Mouse (Mus musculus) stomach, postnatal 0 days (tissue): Measurements from ENCODE around the gene Pcbp1. TPM values are rescaled to one million over a fixed set of nuclear protein-coding genes. Genes with fewer than 3 reads are reported as not detected.
A peak's percentile ranks its signal among the peaks of the same experiment; 100 is the strongest.
"Not testable (repeated sequence)": the region's sequence is repeated elsewhere in the genome, so short reads cannot be mapped to it uniquely, and the experiment has no call there.

Experiments
- ATAC-seq: fragments of 200-750 bp; cut with Nextera tagmentation; 2 replicates; pipeline ENCODE4 v1.8.0; 2017; ENCODE audit not compliant: low FRiP score, low TSS enrichment
- DNase-seq: peaks from one replicate; pipeline ENCODE4 v3.0.0-alpha.2; 2016; ENCODE audit warnings: low spot score
- H3K27ac ChIP-seq: fragments of 300-500 bp; sonication (generic); replicated peaks from 2 replicates; pipeline ENCODE4 v1.5.1; 2014; ENCODE audit warnings: mild to moderate bottlenecking, control low read depth
- H3K27me3 ChIP-seq: fragments of 300-500 bp; sonication (generic); 2 replicates; pipeline ENCODE4 v1.6.1; 2014; ENCODE audit warnings: low read length; ENCODE audit not compliant: control insufficient read depth, insufficient read depth
- H3K36me3 ChIP-seq: fragments of 300-500 bp; sonication (generic); 2 replicates; pipeline ENCODE4 v1.6.1; 2014; ENCODE audit warnings: low read length, mixed read lengths; ENCODE audit not compliant: control insufficient read depth, insufficient read depth
- H3K4me1 ChIP-seq: fragments of 300-500 bp; sonication (generic); replicated peaks from 2 replicates; pipeline ENCODE4 v1.6.1; 2014; ENCODE audit warnings: antibody characterized with exemption; ENCODE audit not compliant: control insufficient read depth, insufficient read depth
- H3K4me2 ChIP-seq: fragments of 300-500 bp; sonication (generic); replicated peaks from 2 replicates; pipeline ENCODE4 v1.6.1; 2014; ENCODE audit warnings: low read depth, mild to moderate bottlenecking, control low read depth, moderate library complexity
- H3K4me3 ChIP-seq: fragments of 300-500 bp; sonication (generic); 2 replicates; pipeline ENCODE4 v1.5.1; 2014; ENCODE audit warnings: low read depth, low read length, control low read depth
- H3K9ac ChIP-seq: fragments of 300-500 bp; sonication (generic); 2 replicates; pipeline ENCODE4 v1.6.1; 2014; ENCODE audit warnings: mild to moderate bottlenecking, low read length, control low read depth, mixed read lengths
- H3K9me3 ChIP-seq: fragments of 300-500 bp; sonication (generic); 2 replicates; pipeline ENCODE4 v1.6.1; 2016; ENCODE audit warnings: low read length; ENCODE audit not compliant: control insufficient read depth
- CTCF ChIP-seq: IDR thresholded peaks from 2 replicates; pipeline ENCODE4 v1.5.1; 2016; ENCODE audit warnings: antibody characterized with exemption, low read depth, mild to moderate bottlenecking, moderate library complexity
- EP300 ChIP-seq: optimal IDR thresholded peaks from 2 replicates; pipeline ENCODE3; 2016; ENCODE audit warnings: antibody characterized with exemption
- WGBS: fragments of 180-500 bp; shearing (Covaris S2); extraction: QIAGEN DNeasy Blood & Tissue Kit; methylation state at CpG from one replicate; pipeline ENCODE4 v1.1.7; 2014; 5-methylcytosine and 5-hydroxymethylcytosine counted together
- polyA plus RNA-seq: library from polyadenylated mRNA; unstranded; fragments of >200 nt; fragmentation: Nextera tagmentation; extraction: Ambion mirVana; gene quantifications from 2 replicates; pipeline ENCODE4 v1.2.1, GENCODE M21; 2015

Gene Pcbp1
- polyA plus RNA-seq, 1 experiment from 2014 or later, result 337 TPM

- no peak for DNase-seq
- TF ChIP-seq CTCF, result no peak
- TF ChIP-seq EP300, result no peak
- Histone ChIP-seq H3K4me3 (no peak overlapping the region), H3K4me1 (peaks cover 5% of the 10 kb centered on the region), H3K4me2 (no peak overlapping the region), H3K36me3 (no peaks in the 10 kb centered on the region), H3K9me3 (no peaks in the 10 kb centered on the region), H3K9ac (no peak overlapping the region), H3K27ac (no peak overlapping the region; the same call in 1 of the 2 replicates), H3K27me3 (no peaks in the 10 kb centered on the region)
- WGBS, result 59% methylated on average over 3 of the region's 3 CpGs
- no peak for ATAC-seq
These were observed 30.5 kb downstream of the Pcbp1 start for GRCm38 (mm10) chr6:86495661-86496060.

DNA sequence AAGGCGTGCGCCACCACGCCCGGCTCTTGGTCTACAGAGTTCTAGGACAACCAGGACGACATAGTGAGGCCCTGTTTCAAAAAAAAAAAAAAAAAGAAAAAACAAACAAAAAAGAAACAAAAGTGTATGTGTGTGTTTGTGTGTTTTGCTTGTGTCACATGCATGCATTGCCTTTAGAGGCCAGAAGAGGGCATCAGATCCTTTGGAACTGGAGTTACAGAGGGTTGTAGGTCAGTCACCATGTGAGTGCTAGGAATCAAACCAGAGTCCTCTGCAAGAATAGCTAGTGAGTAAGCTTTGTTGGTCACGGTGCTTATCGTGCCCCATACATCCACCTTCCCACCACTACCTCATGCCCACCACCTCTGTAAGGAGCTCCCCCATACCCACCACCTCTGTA is 31.4 kb downstream of the Pcbp1 start:
- DNase-seq, result no peak
- no peak for ATAC-seq
- Histone ChIP-seq H3K36me3 (no peaks in the 10 kb centered on the region), H3K4me2 (no peak overlapping the region), H3K4me3 (no peak overlapping the region), H3K9me3 (no peaks in the 10 kb centered on the region), H3K27ac (no peak overlapping the region), H3K4me1 (peaks cover 5% of the 10 kb centered on the region), H3K9ac (no peak overlapping the region), H3K27me3 (no peaks in the 10 kb centered on the region)
- TF ChIP-seq EP300, result no peak
- TF ChIP-seq CTCF, result peak; percentile 53
- 92% methylated on average over 7 of the region's 7 CpGs for WGBS

DNA sequence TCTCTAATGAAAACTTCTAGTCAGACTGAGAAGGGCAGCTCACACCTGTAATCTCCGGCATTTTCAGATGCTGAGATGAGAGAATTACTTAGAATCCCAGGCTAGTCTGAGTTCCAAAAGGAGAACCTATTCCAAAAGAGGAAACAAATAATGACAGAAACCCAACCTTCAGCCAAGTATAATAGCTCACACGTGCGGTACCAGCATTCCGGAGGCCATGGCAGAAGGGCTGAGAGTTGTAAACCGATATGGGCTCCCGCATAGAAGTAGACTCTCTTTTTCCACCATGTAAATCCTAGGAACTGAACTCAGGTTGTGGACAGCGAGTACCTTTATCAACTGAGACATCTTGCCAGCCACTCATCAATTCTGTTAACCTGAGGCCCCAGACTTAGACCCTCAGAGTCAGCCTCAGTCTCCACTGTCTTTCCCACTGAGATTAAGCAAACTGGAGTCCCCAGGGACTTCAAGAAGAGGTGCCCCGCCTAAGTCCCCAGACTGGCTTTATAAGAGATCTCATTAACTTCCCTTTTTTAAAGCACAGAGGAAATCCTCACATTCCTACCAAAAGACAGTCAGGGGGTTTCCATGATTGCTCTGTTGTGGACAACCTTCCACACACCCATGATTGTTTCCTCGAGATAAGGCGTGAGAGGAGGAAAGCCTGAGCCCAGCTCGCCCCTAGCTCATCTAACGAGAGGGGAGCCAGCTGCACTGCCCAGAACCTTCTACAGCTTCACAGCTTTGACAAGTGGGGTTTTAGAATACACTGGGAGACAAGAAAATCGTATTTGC is 32.5 kb downstream of the Pcbp1 start:
- ATAC-seq (no peak), DNase-seq (no peak)
- Histone ChIP-seq H3K4me3 (no peak overlapping the region), H3K27ac (no peak overlapping the region), H3K4me2 (no peak overlapping the region), H3K36me3 (no peaks in the 10 kb centered on the region), H3K27me3 (no peaks in the 10 kb centered on the region), H3K4me1 (peaks cover 5% of the 10 kb centered on the region), H3K9me3 (no peaks in the 10 kb centered on the region), H3K9ac (no peak overlapping the region)
- 54% methylated on average over 13 of the region's 13 CpGs for WGBS
- no peak for TF ChIP-seq EP300
- no peak for TF ChIP-seq CTCF

GRCm38 (mm10) chr6:86490413-86490812 is 35.7 kb downstream of the Pcbp1 start:
- H3K9ac ChIP-seq, H3K36me3 ChIP-seq, H3K9me3 ChIP-seq, H3K4me3 ChIP-seq, ATAC-seq, H3K4me2 ChIP-seq, H3K27ac ChIP-seq, H3K4me1 ChIP-seq, H3K27me3 ChIP-seq, DNase-seq: not testable (repeated sequence)
- WGBS, result 90% methylated on average over 8 of the region's 8 CpGs

DNA sequence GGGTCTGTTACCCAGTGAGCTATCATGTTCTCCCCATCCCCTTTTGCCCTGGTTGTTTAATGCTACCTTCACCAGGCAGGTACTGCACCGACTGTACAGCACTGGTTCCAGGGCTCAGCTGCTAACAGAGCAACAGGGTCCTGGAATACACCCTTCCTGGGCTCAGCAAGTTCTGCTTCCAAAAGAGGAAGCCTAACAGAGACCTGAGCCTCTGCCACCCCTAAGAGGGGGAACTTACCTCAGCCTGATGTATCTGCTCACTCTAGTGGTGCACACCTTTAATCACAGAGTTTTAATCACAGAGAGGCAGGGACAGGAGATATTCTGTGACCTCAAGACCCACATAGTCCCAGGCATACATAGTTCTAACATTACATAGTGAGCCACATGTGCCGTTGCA is 36.2 kb downstream of the Pcbp1 start:
- H3K9me3 ChIP-seq, result no peaks in the 10 kb centered on the region
- TF ChIP-seq EP300, result no peak
- no peak for TF ChIP-seq CTCF
- ATAC-seq (no peak), DNase-seq (no peak)
- no peak overlapping the region for H3K9ac ChIP-seq
- 89% methylated on average over 2 of the region's 2 CpGs for WGBS
- H3K36me3 ChIP-seq, result no peaks in the 10 kb centered on the region
- H3K27me3 ChIP-seq, result no peaks in the 10 kb centered on the region
- H3K4me2 ChIP-seq, result no peak overlapping the region
- H3K27ac ChIP-seq, result no peak overlapping the region
- no peak overlapping the region for H3K4me3 ChIP-seq
- peaks cover 6% of the 10 kb centered on the region; the same call in 1 of the 2 replicates for H3K4me1 ChIP-seq

DNA sequence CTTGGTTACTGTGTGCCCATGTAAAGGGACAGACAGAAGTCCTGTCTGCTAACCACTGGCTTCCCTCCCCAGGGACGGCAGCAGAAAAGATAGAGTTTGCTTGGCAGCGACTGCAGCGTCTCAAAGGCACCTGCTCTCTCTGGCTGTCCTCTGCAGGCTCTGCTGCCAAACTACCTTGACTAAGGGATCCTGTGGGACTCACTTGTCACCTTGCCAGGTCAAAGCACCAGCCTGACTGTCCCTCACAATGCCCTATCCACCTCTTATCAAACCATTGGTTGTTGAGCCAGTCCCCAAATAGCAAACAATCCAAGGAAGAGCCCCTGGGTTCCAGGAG is 38.0 kb downstream of the Pcbp1 start:
- peak; percentile 40 for DNase-seq
- Histone ChIP-seq H3K9me3 (no peaks in the 10 kb centered on the region), H3K4me3 (no peak overlapping the region), H3K4me2 (peak overlapping the region; percentile 42; the same call in 1 of the 2 replicates), H3K27me3 (no peaks in the 10 kb centered on the region), H3K4me1 (peaks cover 6% of the 10 kb centered on the region; the same call in 1 of the 2 replicates), H3K9ac (peak overlapping the region; percentile 59), H3K36me3 (no peaks in the 10 kb centered on the region), H3K27ac (peak overlapping the region; percentile 98)
- ATAC-seq, result no peak
- 27% methylated on average over 3 of the region's 3 CpGs for WGBS
- no peak for TF ChIP-seq CTCF
- no peak for TF ChIP-seq EP300
